Mouse (Mus musculus) megakaryocyte-erythroid progenitor cell, adult 5-6 weeks (primary cell): ENCODE results near the gene Bcan. TPM values are rescaled to one million over a fixed set of nuclear protein-coding genes. Genes with fewer than 3 reads are reported as not detected.
A peak's percentile ranks its signal among the peaks of the same experiment; 100 is the strongest.

Experiments used
- ATAC-seq: replicated peaks from 2 replicates; pipeline ENCODE4 v1.8.0; 2016; ENCODE audit warnings: mild to moderate bottlenecking, inconsistent platforms; ENCODE audit not compliant: severe bottlenecking, poor library complexity, low FRiP score, low TSS enrichment
- total RNA-seq, 2 experiments: library from RNA; stranded (forward) in 1 of 2; stranded (reverse) in 1 of 2; fragments of 200-1000, 215-1000 nt in 1 of 2; fragments of >200 nt in 1 of 2; fragmentation: Nextera tagmentation in 1 of 2; gene quantifications; 2 replicates each; pipeline ENCODE4 v1.2.3; 2014 to 2017

Bcan gene
- total RNA-seq, 2 experiments from 2014 or later = not detected

- ATAC-seq = peak; percentile 39; the same call in 1 of the 2 replicates
Measured at GRCm38 (mm10) chr3:87948378-87949265, 51.4 kb downstream of the Bcan start, which contains the start of gene Crabp2. Gene Crabp2, plus strand, starts transcription at chr3:87948666.

GRCm38 (mm10) chr3:87947811-87948199 is 52.2 kb downstream of the Bcan start:
- no peak for ATAC-seq

GRCm38 (mm10) chr3:87947056-87947810 is 52.8 kb downstream of the Bcan start:
- ATAC-seq = no peak

- no peak for ATAC-seq
Measured at GRCm38 (mm10) chr3:87946541-87946860, 53.5 kb downstream of the Bcan start.

GRCm38 (mm10) chr3:87945781-87946540 is 54.1 kb downstream of the Bcan start:
- ATAC-seq = no peak

GRCm38 (mm10) chr3:87944838-87945600 is 55.0 kb downstream of the Bcan start:
- ATAC-seq = no peak

GRCm38 (mm10) chr3:87943586-87943985 is 56.4 kb downstream of the Bcan start:
- no peak for ATAC-seq

- no peak for ATAC-seq
Measured at GRCm38 (mm10) chr3:87942471-87942870, 57.6 kb downstream of the Bcan start.

- no peak for ATAC-seq
Measured at GRCm38 (mm10) chr3:87940611-87941010, 59.4 kb downstream of the Bcan start.

Other genes with a start within 250 kb of the Bcan start
- gene Ntrk1, start 205.1 kb downstream of the Bcan start, total RNA-seq (2014; fragmentation: Nextera tagmentation) = not detected in 2 replicates
- gene Ntrk1, start 205.1 kb downstream of the Bcan start, total RNA-seq (2017) = not detected in 2 replicates
- not detected in 2 replicates for gene Insrr, start 203.3 kb downstream of the Bcan start, total RNA-seq (2014; fragmentation: Nextera tagmentation)
- 0.15 TPM in 1 of 2 replicates, not detected in the other for gene Insrr, start 203.3 kb downstream of the Bcan start, total RNA-seq (2017)
- 3.3 and 15.3 TPM in 2 replicates for gene Pear1, start 175.9 kb downstream of the Bcan start, total RNA-seq (2014; fragmentation: Nextera tagmentation)
- 3.2 and 4.3 TPM in 2 replicates for gene Pear1, start 175.9 kb downstream of the Bcan start, total RNA-seq (2017)
- gene Sh2d2a, start 153.5 kb downstream of the Bcan start, total RNA-seq (2014; fragmentation: Nextera tagmentation) = 0.74 and 2.2 TPM in 2 replicates
- 5.2 TPM in 1 of 2 replicates, not detected in the other for gene Sh2d2a, start 153.5 kb downstream of the Bcan start, total RNA-seq (2017)
- 39.9 and 52.2 TPM in 2 replicates for gene Prcc, start 114.6 kb downstream of the Bcan start, total RNA-seq (2014; fragmentation: Nextera tagmentation)
- 30.1 and 48.5 TPM in 2 replicates for gene Prcc, start 114.6 kb downstream of the Bcan start, total RNA-seq (2017)
- 676 and 813 TPM in 2 replicates for gene Hdgf, start 93.9 kb downstream of the Bcan start, total RNA-seq (2014; fragmentation: Nextera tagmentation)
- gene Hdgf, start 93.9 kb downstream of the Bcan start, total RNA-seq (2017) = 908 and 1,020 TPM in 2 replicates
- 147 and 201 TPM in 2 replicates for gene Mrpl24, start 80.7 kb downstream of the Bcan start, total RNA-seq (2014; fragmentation: Nextera tagmentation)
- gene Mrpl24, start 80.7 kb downstream of the Bcan start, total RNA-seq (2017) = 116 and 118 TPM in 2 replicates
- gene Isg20l2, start 69.9 kb downstream of the Bcan start, total RNA-seq (2014; fragmentation: Nextera tagmentation) = 65.1 and 78.0 TPM in 2 replicates
- 60.4 and 61.7 TPM in 2 replicates for gene Isg20l2, start 69.9 kb downstream of the Bcan start, total RNA-seq (2017)
- gene Rrnad1, start 69.5 kb downstream of the Bcan start, total RNA-seq (2014; fragmentation: Nextera tagmentation) = 26.9 and 34.3 TPM in 2 replicates
- 4.1 and 10.0 TPM in 2 replicates for gene Rrnad1, start 69.5 kb downstream of the Bcan start, total RNA-seq (2017)
- gene Crabp2, start 51.6 kb downstream of the Bcan start, total RNA-seq (2014; fragmentation: Nextera tagmentation) = 2.8 TPM in 1 of 2 replicates, not detected in the other
- gene Crabp2, start 51.6 kb downstream of the Bcan start, total RNA-seq (2017) = 1.2 TPM in 1 of 2 replicates, not detected in the other
- gene Nes, start 29.2 kb downstream of the Bcan start, total RNA-seq (2014; fragmentation: Nextera tagmentation) = not detected in 2 replicates
- 0.84 TPM in 1 of 2 replicates, not detected in the other for gene Nes, start 29.2 kb downstream of the Bcan start, total RNA-seq (2017)
- gene Hapln2, start 27.4 kb upstream of the Bcan start, total RNA-seq (2014; fragmentation: Nextera tagmentation) = not detected in 2 replicates
- gene Hapln2, start 27.4 kb upstream of the Bcan start, total RNA-seq (2017) = not detected in 2 replicates
- 48.6 and 79.2 TPM in 2 replicates for gene Gpatch4, start 42.9 kb upstream of the Bcan start, total RNA-seq (2014; fragmentation: Nextera tagmentation)
- 81.0 and 81.9 TPM in 2 replicates for gene Gpatch4, start 42.9 kb upstream of the Bcan start, total RNA-seq (2017)
- 36.8 and 68.7 TPM in 2 replicates for gene Naxe, start 58.3 kb upstream of the Bcan start, total RNA-seq (2014; fragmentation: Nextera tagmentation)
- 21.8 and 25.8 TPM in 2 replicates for gene Naxe, start 58.3 kb upstream of the Bcan start, total RNA-seq (2017)
- not detected in 2 replicates for gene Ttc24, start 78.1 kb upstream of the Bcan start, total RNA-seq (2014; fragmentation: Nextera tagmentation)
- not detected in 2 replicates for gene Ttc24, start 78.1 kb upstream of the Bcan start, total RNA-seq (2017)
- gene Iqgap3, start 81.7 kb upstream of the Bcan start, total RNA-seq (2014; fragmentation: Nextera tagmentation) = 9.7 and 16.0 TPM in 2 replicates
- 6.6 and 15.2 TPM in 2 replicates for gene Iqgap3, start 81.7 kb upstream of the Bcan start, total RNA-seq (2017)
- 91.9 and 97.4 TPM in 2 replicates for gene Mef2d, start 142.1 kb upstream of the Bcan start, total RNA-seq (2014; fragmentation: Nextera tagmentation)
- 19.7 and 50.5 TPM in 2 replicates for gene Mef2d, start 142.1 kb upstream of the Bcan start, total RNA-seq (2017)